Mouse (Mus musculus) heart, embryonic 15.5 days (tissue): Measurements from ENCODE around the gene Eif2ak3. TPM values are rescaled to one million over a fixed set of nuclear protein-coding genes. Genes with fewer than 3 reads are reported as not detected.

Experiments
- ATAC-seq: fragments of 200-750 bp; cut with Nextera tagmentation; replicated peaks from 2 replicates; pipeline ENCODE4 v1.8.0; 2017; ENCODE audit warnings: low read depth, moderate TSS enrichment; ENCODE audit not compliant: insufficient number of reproducible peaks, insufficient read depth, low FRiP score
- H3K27ac ChIP-seq: fragments of 300-500 bp; sonication (generic); 2 replicates; pipeline ENCODE4 v1.5.1; 2015; ENCODE audit warnings: mild to moderate bottlenecking, inconsistent platforms
- H3K27me3 ChIP-seq: fragments of 300-500 bp; sonication (generic); 2 replicates; pipeline ENCODE4 v1.6.1; 2015; ENCODE audit warnings: inconsistent platforms
- H3K36me3 ChIP-seq: fragments of 300-500 bp; sonication (generic); 2 replicates; pipeline ENCODE4 v1.6.1; 2015; ENCODE audit warnings: mild to moderate bottlenecking, inconsistent platforms
- H3K4me1 ChIP-seq: fragments of 300-500 bp; sonication (generic); replicated peaks from 2 replicates; pipeline ENCODE4 v1.6.1; 2015; ENCODE audit warnings: inconsistent platforms
- H3K4me2 ChIP-seq: fragments of 300-500 bp; sonication (generic); 2 replicates; pipeline ENCODE4 v1.6.1; 2015; ENCODE audit warnings: inconsistent platforms, mild to moderate bottlenecking, moderate library complexity
- H3K4me3 ChIP-seq: fragments of 300-500 bp; sonication (generic); 2 replicates; pipeline ENCODE4 v1.5.1; 2015; ENCODE audit warnings: mild to moderate bottlenecking, inconsistent platforms
- H3K9ac ChIP-seq: fragments of 300-500 bp; sonication (generic); 2 replicates; pipeline ENCODE4 v1.6.1; 2015; ENCODE audit warnings: mild to moderate bottlenecking, inconsistent platforms
- H3K9me3 ChIP-seq: fragments of 300-500 bp; sonication (generic); replicated peaks from 2 replicates; pipeline ENCODE4 v1.6.1; 2016; ENCODE audit warnings: inconsistent platforms
- WGBS: fragments of 180-500 bp; shearing (Covaris S2); methylation state at CpG from one replicate; pipeline ENCODE4 v1.1.7; 2015; ENCODE audit warnings: mixed read lengths; 5-methylcytosine and 5-hydroxymethylcytosine counted together
- polyA plus RNA-seq: library from polyadenylated mRNA; unstranded; fragments of >200 nt; fragmentation: Nextera tagmentation; extraction: Ambion mirVana; gene quantifications from 2 replicates; pipeline ENCODE4 v1.2.1, GENCODE M21; 2015

The Eif2ak3 gene
- polyA plus RNA-seq, 1 experiment from 2014 or later = 5.2 TPM

GRCm38 (mm10) chr6:70909572-70909971 lies 65.3 kb downstream of the Eif2ak3 start:
- Histone ChIP-seq H3K4me3 (no peak overlapping the region), H3K4me2 (no peak overlapping the region), H3K9me3 (no peaks in the 10 kb centered on the region), H3K36me3 (peaks cover 13% of the 10 kb centered on the region; the same call in 1 of the 2 replicates), H3K9ac (no peak overlapping the region), H3K27me3 (peaks cover 9% of the 10 kb centered on the region; the same call in 1 of the 2 replicates), H3K4me1 (peaks cover 12% of the 10 kb centered on the region), H3K27ac (no peak overlapping the region)
- WGBS = 87% methylated on average over 7 of the region's 7 CpGs
- ATAC-seq = no peak

- WGBS = 63% methylated on average over 4 of the region's 4 CpGs
- Histone ChIP-seq H3K9me3 (no peaks in the 10 kb centered on the region), H3K9ac (no peak overlapping the region), H3K4me2 (no peak overlapping the region), H3K27me3 (peaks cover 9% of the 10 kb centered on the region; the same call in 1 of the 2 replicates), H3K4me1 (peaks cover 12% of the 10 kb centered on the region), H3K4me3 (no peak overlapping the region), H3K27ac (no peak overlapping the region), H3K36me3 (peaks cover 11% of the 10 kb centered on the region; the same call in 1 of the 2 replicates)
- no peak for ATAC-seq
These were observed 66.0 kb downstream of the Eif2ak3 start for GRCm38 (mm10) chr6:70910285-70910684.

GRCm38 (mm10) chr6:70911668-70912395 lies 67.5 kb downstream of the Eif2ak3 start:
- H3K9me3 ChIP-seq = no peaks in the 10 kb centered on the region
- peaks cover 9% of the 10 kb centered on the region; the same call in 1 of the 2 replicates for H3K27me3 ChIP-seq
- no peaks in the 10 kb centered on the region for H3K36me3 ChIP-seq
- no peak overlapping the region for H3K9ac ChIP-seq
- no peak for ATAC-seq
- 11% methylated on average over 20 of the region's 20 CpGs for WGBS
- H3K4me2 ChIP-seq = peak overlapping the region; percentile 56
- peaks cover 12% of the 10 kb centered on the region for H3K4me1 ChIP-seq
- H3K27ac ChIP-seq = no peak overlapping the region
- peak overlapping the region; percentile 19; the same call in 1 of the 2 replicates for H3K4me3 ChIP-seq

- H3K27ac ChIP-seq = no peak overlapping the region
- no peaks in the 10 kb centered on the region for H3K36me3 ChIP-seq
- H3K27me3 ChIP-seq = peaks cover 9% of the 10 kb centered on the region; the same call in 1 of the 2 replicates
- ATAC-seq = no peak
- H3K9me3 ChIP-seq = no peaks in the 10 kb centered on the region
- H3K9ac ChIP-seq = no peak overlapping the region
- peaks cover 12% of the 10 kb centered on the region for H3K4me1 ChIP-seq
- H3K4me2 ChIP-seq = peak overlapping the region; percentile 56; the same call in 1 of the 2 replicates
- WGBS = 64% methylated on average over 7 of the region's 7 CpGs
- H3K4me3 ChIP-seq = no peak overlapping the region
These were observed 68.1 kb downstream of the Eif2ak3 start for GRCm38 (mm10) chr6:70912396-70912765.

- ATAC-seq = no peak
- H3K27me3 ChIP-seq = peaks cover 10% of the 10 kb centered on the region; the same call in 1 of the 2 replicates
- no peaks in the 10 kb centered on the region for H3K9me3 ChIP-seq
- H3K4me1 ChIP-seq = 0 out of 2 replicates have a peak, but pooled peaks cover 3% of the 10 kb centered on the region
- no peak within 1 kb of the TSS for H3K9ac ChIP-seq
- no peak within 1 kb of the TSS for H3K27ac ChIP-seq
- WGBS = 84% methylated on average over 3 of the region's 3 CpGs
- no peak within 1 kb of the TSS for H3K4me3 ChIP-seq
- no peak within 1 kb of the TSS for H3K4me2 ChIP-seq
- H3K36me3 ChIP-seq = no peaks in the 10 kb centered on the region
These were observed 74.5 kb downstream of the Eif2ak3 start, which contains the start of gene Tex37 for GRCm38 (mm10) chr6:70918827-70919226. Gene Tex37 (minus strand): TSS chr6:70918927.

GRCm38 (mm10) chr6:70921274-70922074 lies 77.2 kb downstream of the Eif2ak3 start:
- Histone ChIP-seq H3K4me3 (peak overlapping the region; percentile 24; the same call in 1 of the 2 replicates), H3K4me1 (0 out of 2 replicates have a peak, but pooled peaks cover 3% of the 10 kb centered on the region), H3K36me3 (no peaks in the 10 kb centered on the region), H3K27ac (no peak overlapping the region), H3K4me2 (peak overlapping the region; percentile 52), H3K27me3 (peaks cover 10% of the 10 kb centered on the region; the same call in 1 of the 2 replicates), H3K9ac (no peak overlapping the region), H3K9me3 (no peaks in the 10 kb centered on the region)
- 9% methylated on average over 22 of the region's 22 CpGs for WGBS
- no peak for ATAC-seq

GRCm38 (mm10) chr6:70931801-70932200 lies 87.5 kb downstream of the Eif2ak3 start:
- Histone ChIP-seq H3K4me3 (no peak overlapping the region), H3K36me3 (no peaks in the 10 kb centered on the region), H3K9me3 (no peaks in the 10 kb centered on the region), H3K27me3 (no peaks in the 10 kb centered on the region), H3K4me2 (no peak overlapping the region), H3K4me1 (no peaks in the 10 kb centered on the region), H3K9ac (no peak overlapping the region), H3K27ac (no peak overlapping the region)
- no peak for ATAC-seq
- 82% methylated on average over 2 of the region's 2 CpGs for WGBS

- Histone ChIP-seq H3K9ac (no peak overlapping the region), H3K4me1 (peaks cover 13% of the 10 kb centered on the region), H3K4me2 (no peak overlapping the region), H3K36me3 (no peaks in the 10 kb centered on the region), H3K9me3 (no peaks in the 10 kb centered on the region), H3K27ac (no peak overlapping the region), H3K4me3 (no peak overlapping the region), H3K27me3 (peaks cover 67% of the 10 kb centered on the region)
- ATAC-seq = no peak
- WGBS = 78% methylated on average over 7 of the region's 7 CpGs
These were observed 109.0 kb downstream of the Eif2ak3 start for GRCm38 (mm10) chr6:70953274-70953673.

GRCm38 (mm10) chr6:70954040-70954439 lies 109.7 kb downstream of the Eif2ak3 start:
- Histone ChIP-seq H3K27me3 (peaks cover 74% of the 10 kb centered on the region), H3K27ac (no peak overlapping the region), H3K4me3 (no peak overlapping the region), H3K36me3 (no peaks in the 10 kb centered on the region), H3K4me2 (no peak overlapping the region), H3K4me1 (peaks cover 13% of the 10 kb centered on the region), H3K9me3 (no peaks in the 10 kb centered on the region), H3K9ac (no peak overlapping the region)
- no peak for ATAC-seq
- 11% methylated on average over 6 of the region's 6 CpGs for WGBS
